Mouse (Mus musculus): ENCODE measurements around the gene Prpsap1. TPM values are rescaled to one million over a fixed set of nuclear protein-coding genes. Genes with fewer than 3 reads are reported as not detected.
A peak's percentile ranks its signal among the peaks of the same experiment; 100 is the strongest.
"Not testable (repeated sequence)": the region's sequence is repeated elsewhere in the genome, so short reads cannot be mapped to it uniquely, and the experiment has no call there.

The Prpsap1 gene
- total RNA-seq, 2 experiments from 2014 or later = 95.7 to 103 TPM

DNA sequence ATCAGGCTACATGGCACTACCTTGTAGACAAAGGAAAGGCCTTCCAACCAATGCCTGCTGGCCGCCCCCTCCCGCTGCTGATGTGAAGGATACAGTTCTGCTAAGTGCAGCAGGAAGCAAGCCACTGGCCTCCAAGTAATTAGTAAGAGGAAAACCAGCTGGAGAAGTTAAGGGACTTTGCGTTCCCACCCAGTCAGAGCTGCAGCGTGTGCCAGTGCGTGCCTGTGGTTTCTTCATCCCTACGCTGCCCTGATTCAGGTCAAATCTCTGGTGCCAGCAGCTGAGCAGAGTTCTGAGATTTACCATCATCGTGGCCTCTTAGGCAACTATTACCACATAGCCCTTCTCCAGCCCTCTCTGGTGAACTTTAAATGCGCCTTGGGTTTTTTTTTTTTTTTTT, 24.5 kb upstream of the Prpsap1 start:
- no peak for DNase-seq (ENCODE audit: low spot score in 2 of 2)

GRCm38 (mm10) chr11:116515330-116516020, 21.5 kb upstream of the Prpsap1 start:
- no peak for DNase-seq (ENCODE audit: low spot score in 2 of 2)

- no peak for DNase-seq (ENCODE audit: low spot score in 2 of 2)
These were observed 19.6 kb upstream of the Prpsap1 start for GRCm38 (mm10) chr11:116513531-116514038.

GRCm38 (mm10) chr11:116512987-116513386, 19.0 kb upstream of the Prpsap1 start:
- DNase-seq (ENCODE audit: low spot score in 2 of 2) = no peak

DNA sequence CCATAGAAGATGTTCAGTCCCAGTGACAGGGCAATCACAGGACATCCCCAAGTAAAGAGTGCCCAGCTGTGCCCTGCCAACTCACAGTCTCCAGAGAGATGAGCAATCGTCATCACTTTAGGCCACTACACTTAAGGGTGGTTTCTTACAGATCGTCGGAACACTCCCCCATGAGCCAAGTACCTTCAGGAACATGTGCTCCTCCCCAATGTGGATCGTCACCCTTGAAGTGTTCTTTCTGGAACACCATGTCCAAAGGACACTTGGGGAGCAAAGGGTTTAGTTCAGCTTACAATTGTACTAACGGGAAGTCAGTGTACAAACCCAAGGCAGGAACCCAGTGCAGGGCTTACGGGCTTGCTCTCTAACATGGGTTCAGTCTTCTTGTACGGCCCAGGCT, 18.2 kb upstream of the Prpsap1 start:
- no peak for DNase-seq (ENCODE audit: low spot score in 2 of 2)

DNA sequence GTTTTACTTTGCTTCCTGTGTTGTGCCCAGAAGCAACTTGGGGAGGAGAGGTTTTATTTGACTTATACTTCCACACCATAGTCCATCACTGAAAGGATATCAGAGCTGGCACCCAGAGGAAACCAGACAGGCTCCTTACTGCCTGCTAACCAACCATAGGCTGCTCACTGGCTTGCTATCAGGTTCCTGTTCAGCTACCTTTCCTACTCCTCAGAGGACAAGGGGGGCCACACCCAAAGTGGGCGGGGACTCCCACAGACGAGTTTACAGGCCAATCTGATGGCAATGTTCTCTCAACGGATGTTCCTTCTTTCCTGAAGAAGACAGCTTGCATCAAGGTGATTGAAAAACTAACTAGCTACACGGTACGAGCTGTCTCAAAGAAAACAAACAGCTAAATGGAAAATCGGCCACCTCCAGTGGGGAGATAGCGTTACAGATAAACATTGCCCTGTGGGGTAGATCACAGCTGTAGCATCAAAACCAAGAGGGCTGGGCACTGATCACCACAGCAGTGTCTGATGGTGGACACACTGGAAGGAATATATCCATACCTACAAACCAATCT, 17.4 kb upstream of the Prpsap1 start:
- DNase-seq (ENCODE audit: low spot score in 2 of 2) = no peak

GRCm38 (mm10) chr11:116508689-116509088, 14.7 kb upstream of the Prpsap1 start:
- no peak for DNase-seq (ENCODE audit: low spot score in 2 of 2)

DNA sequence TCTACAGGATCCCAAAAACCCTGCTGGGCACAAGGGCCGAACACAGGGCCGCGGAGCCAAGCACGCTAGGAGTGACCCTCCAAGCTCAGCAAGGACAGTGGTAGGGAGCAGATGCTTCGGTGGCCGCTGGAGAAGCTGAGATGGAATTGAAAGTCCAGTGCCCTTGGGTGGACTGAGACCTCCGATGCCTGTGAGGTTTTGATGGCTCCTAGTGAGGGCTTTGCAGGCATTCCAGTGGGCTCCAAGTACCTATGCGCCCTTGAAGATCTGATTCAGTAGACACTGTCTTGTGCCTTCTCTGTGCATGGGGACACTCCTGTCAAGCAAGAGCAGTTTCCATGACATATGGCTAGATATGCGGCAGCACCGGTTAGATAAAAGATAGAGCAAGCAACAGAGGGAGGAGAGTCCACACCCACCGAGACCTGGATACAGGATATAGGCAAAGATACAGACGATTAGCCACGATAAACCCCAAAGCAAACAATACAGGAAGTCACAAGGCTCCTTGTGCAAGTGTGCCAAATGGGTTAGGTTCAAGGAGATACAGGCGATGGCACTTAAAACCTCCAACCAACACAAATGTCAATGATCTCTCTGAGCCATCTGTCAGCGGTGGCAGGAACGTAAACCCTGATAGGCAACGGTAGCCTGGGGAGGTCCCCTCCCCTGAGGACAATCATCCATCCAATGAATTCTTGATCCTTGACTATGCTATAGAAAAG, 12.3 kb upstream of the Prpsap1 start:
- no peak for DNase-seq (ENCODE audit: low spot score in 2 of 2)

DNA sequence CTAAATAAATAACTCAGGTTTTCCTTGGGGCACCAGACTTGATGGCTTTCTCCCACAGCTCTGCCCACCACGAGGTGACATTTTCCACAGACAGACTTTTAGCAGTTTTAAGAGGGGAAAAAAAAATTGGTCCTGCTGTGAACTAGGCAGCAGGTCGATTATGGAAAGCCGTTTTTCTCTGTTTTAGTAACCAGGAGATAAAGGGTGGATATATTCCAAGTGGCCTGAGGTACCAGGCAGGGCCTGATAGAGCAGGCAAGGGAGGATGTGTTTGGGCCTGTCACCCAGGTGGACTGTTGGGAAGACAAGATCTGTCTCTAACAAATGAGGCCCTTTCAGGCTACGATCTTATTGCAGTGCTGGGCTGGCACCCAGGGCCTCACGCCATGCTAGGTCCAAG, 11.6 kb upstream of the Prpsap1 start:
- DNase-seq (ENCODE audit: low spot score in 2 of 2) = no peak

GRCm38 (mm10) chr11:116504516-116504915, 10.5 kb upstream of the Prpsap1 start:
- no peak for DNase-seq (ENCODE audit: low spot score in 2 of 2)

GRCm38 (mm10) chr11:116501005-116501746, 7.2 kb upstream of the Prpsap1 start:
- no peak for DNase-seq (ENCODE audit: low spot score in 2 of 2)

- no peak for DNase-seq (ENCODE audit: low spot score in 2 of 2)
These were observed 5.0 kb upstream of the Prpsap1 start for GRCm38 (mm10) chr11:116499018-116499417.

- no peak for DNase-seq (ENCODE audit: low spot score in 2 of 2)
These were observed 4.6 kb upstream of the Prpsap1 start for GRCm38 (mm10) chr11:116498596-116498995.

- no peak for DNase-seq (ENCODE audit: low spot score in 2 of 2)
These were observed 3.3 kb upstream of the Prpsap1 start for GRCm38 (mm10) chr11:116497313-116497712.

DNA sequence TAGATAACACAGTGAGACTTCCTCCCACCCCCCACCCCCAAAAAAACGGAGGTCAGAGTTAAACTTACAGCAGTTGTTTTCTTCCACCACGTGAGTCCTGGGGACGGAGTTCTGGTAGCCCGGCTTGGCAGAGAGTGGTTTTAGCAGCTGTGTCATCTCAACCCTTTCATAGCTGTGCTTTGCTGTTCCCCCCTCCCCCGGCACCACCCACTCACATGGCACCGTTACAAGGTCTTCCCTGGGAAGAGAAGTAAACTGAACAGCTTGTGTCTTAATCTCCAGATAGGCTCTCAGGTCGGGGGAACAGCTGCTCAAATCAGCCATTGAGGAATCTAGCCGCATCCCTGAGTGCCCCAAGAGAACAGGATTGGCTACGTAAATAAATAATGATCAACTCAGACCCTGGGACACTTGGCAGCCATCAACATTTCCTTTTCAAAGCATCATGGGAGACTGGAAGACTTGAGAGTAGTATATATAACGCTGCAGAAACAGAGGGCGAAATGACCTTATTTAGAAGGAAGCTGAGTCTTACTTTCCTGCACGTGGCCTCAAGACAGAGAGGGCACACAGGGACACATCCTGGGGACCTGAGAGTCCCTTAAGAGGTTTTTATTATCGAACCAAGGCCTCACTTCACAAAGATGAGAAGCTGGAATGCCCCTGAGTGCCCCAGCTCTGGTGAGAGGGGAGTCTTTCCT, 622 bp upstream of the Prpsap1 start:
- DNase-seq (ENCODE audit: low spot score in 2 of 2) = no peak

DNA sequence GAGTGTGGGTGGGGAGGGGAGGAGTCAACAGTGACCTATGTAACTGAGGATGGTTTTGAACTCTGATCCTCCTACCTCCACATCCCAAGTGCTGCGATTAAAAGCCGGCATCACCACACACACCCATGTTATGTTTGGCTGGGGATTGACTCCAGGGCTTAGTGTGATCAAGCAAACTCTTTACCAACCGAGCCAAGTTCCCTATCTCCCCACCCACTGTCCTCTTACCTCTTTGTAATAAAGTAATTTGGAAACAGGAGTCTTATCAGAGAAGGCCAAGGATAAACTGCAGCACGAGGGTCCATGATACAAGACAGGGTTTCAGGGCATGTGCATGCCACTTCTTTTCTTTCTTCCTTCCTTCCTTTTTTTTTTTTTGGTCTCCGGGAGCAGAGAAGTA, 811 bp downstream of the Prpsap1 start:
- DNase-seq (ENCODE audit: low spot score in 2 of 2) = no peak

GRCm38 (mm10) chr11:116492507-116492906, 1.5 kb downstream of the Prpsap1 start:
- DNase-seq (ENCODE audit: low spot score in 2 of 2) = not testable (repeated sequence)

GRCm38 (mm10) chr11:116491338-116491737, 2.7 kb downstream of the Prpsap1 start:
- no peak for DNase-seq (ENCODE audit: low spot score in 2 of 2)

DNA sequence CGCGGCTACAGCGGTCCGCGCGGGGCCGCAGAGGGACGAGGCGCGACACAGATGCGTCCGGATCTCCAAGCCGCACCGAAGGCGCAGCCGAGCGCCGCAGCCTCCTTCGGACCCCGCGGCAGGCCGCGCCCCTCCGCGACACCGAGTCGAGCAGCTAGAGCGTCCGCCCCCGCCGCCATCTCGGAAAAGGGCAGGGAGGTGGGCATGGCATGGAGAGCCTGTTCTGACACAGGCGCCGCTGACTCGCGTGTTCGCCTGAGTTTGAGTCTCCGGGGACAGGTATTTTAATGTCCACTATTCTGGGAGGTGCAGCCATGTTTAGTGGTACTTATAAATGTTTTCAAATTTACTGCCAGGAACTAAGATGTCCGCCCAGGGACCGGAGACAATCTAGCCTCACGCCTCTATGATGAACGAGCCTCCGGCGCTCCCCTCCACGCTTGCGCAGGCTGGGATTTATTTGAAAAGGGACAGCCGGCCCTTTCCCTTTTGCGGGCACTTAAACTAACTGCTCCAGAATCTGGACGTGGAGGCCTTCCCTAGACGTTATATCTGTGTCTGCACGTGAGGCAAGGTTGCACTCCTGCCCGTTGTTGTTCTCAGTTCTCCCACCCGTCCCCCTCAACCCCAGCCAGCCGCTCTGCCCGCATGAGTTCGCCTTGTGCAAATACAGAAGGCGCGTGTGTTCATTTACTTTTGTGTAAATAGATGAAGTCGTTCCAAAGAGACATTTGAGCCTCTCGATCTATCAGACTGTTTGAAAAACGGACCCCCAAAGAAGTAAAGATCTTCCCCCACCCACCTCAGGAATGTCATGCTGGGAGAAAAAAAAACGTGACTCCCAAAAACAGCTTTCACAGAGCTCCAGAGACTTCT, 3.5 kb downstream of the Prpsap1 start:
- DNase-seq (ENCODE audit: low spot score in 2 of 2) = peak; percentile 73 to 80

- DNase-seq (ENCODE audit: low spot score in 2 of 2) = peak in 1 of 2 experiments; percentile 36
These were observed 4.2 kb downstream of the Prpsap1 start for GRCm38 (mm10) chr11:116489771-116490231.

All from adrenal gland, postnatal 4 days (tissue).